Mouse (Mus musculus) heart, embryonic 11.5 days (tissue): ENCODE data around the gene Pfkfb2. TPM values are rescaled to one million over a fixed set of nuclear protein-coding genes. Genes with fewer than 3 reads are reported as not detected.

Experiments used
- ATAC-seq: fragments of 200-750 bp; cut with Nextera tagmentation; replicated peaks from 2 replicates; pipeline ENCODE4 v1.8.0; 2017; ENCODE audit warnings: moderate library complexity; ENCODE audit not compliant: insufficient number of reproducible peaks, low FRiP score, low TSS enrichment
- H3K27ac ChIP-seq: fragments of 300-500 bp; sonication (generic); 2 replicates; pipeline ENCODE4 v1.5.1; 2014; ENCODE audit warnings: mild to moderate bottlenecking, low read depth, low read length
- H3K27me3 ChIP-seq: fragments of 300-500 bp; sonication (generic); 2 replicates; pipeline ENCODE4 v1.6.1; 2014; ENCODE audit warnings: mild to moderate bottlenecking, low read length, mixed read lengths; ENCODE audit not compliant: control insufficient read depth, insufficient read depth
- H3K36me3 ChIP-seq: fragments of 300-500 bp; sonication (generic); 2 replicates; pipeline ENCODE4 v1.6.1; 2014; ENCODE audit warnings: mild to moderate bottlenecking, low read length, moderate library complexity, mixed read lengths; ENCODE audit not compliant: control insufficient read depth, insufficient read depth
- H3K4me1 ChIP-seq: fragments of 300-500 bp; sonication (generic); 2 replicates; pipeline ENCODE4 v1.6.1; 2014; ENCODE audit warnings: low read length; ENCODE audit not compliant: control insufficient read depth, insufficient read depth
- H3K4me2 ChIP-seq: fragments of 300-500 bp; sonication (generic); 2 replicates; pipeline ENCODE4 v1.6.1; 2014; ENCODE audit warnings: mild to moderate bottlenecking, moderate library complexity
- H3K4me3 ChIP-seq: fragments of 300-500 bp; sonication (generic); 2 replicates; pipeline ENCODE4 v1.5.1; 2014; ENCODE audit warnings: low read depth, low read length
- H3K9ac ChIP-seq: fragments of 300-500 bp; sonication (generic); 2 replicates; pipeline ENCODE4 v1.6.1; 2014; ENCODE audit warnings: mild to moderate bottlenecking, low read depth, low read length, moderate library complexity
- H3K9me3 ChIP-seq: fragments of 300-500 bp; sonication (generic); replicated peaks from 2 replicates; pipeline ENCODE4 v1.6.1; 2016; ENCODE audit warnings: low read length; ENCODE audit not compliant: control insufficient read depth
- WGBS: fragments of 180-500 bp; shearing (Covaris S2); extraction: QIAGEN DNeasy Blood & Tissue Kit; methylation state at CpG from one replicate; pipeline ENCODE4 v1.1.7; 2014; ENCODE audit not compliant: insufficient replicate concordance; 5-methylcytosine and 5-hydroxymethylcytosine counted together
- polyA plus RNA-seq: library from polyadenylated mRNA; unstranded; fragments of >200 nt; fragmentation: Nextera tagmentation; extraction: Ambion mirVana; gene quantifications from 2 replicates; pipeline ENCODE4 v1.2.1, GENCODE M21; 2014

The Pfkfb2 gene
- 4.8 and 5.4 TPM in 2 replicates for polyA plus RNA-seq

- no peak within 1 kb of the TSS for H3K4me3 ChIP-seq
- H3K4me2 ChIP-seq: no peak within 1 kb of the TSS
- H3K27me3 ChIP-seq: no peaks in the 10 kb centered on the region
- H3K9me3 ChIP-seq: no peaks in the 10 kb centered on the region
- H3K27ac ChIP-seq: no peak within 1 kb of the TSS
- peaks cover 13% of the 10 kb centered on the region; the same call in 1 of the 2 replicates for H3K4me1 ChIP-seq
- 68% methylated on average over 2 of the region's 2 CpGs for WGBS
- H3K9ac ChIP-seq: no peak within 1 kb of the TSS
- no peaks in the 10 kb centered on the region for H3K36me3 ChIP-seq
- ATAC-seq: no peak
Observed at GRCm38 (mm10) chr1:130729153-130729552, at the start of gene Pfkfb2. Gene Pfkfb2 (minus strand): TSS chr1:130729253.

- Histone ChIP-seq H3K4me1 (no peaks in the 10 kb centered on the region), H3K4me2 (no peak overlapping the region), H3K9me3 (no peaks in the 10 kb centered on the region), H3K27ac (no peak overlapping the region), H3K4me3 (no peak overlapping the region), H3K27me3 (no peaks in the 10 kb centered on the region), H3K9ac (no peak overlapping the region), H3K36me3 (no peaks in the 10 kb centered on the region)
- 61% methylated on average over 1 of the region's 1 CpGs for WGBS
- no peak for ATAC-seq
Observed at GRCm38 (mm10) chr1:130776645-130777044, 47.6 kb upstream of the Pfkfb2 start.

GRCm38 (mm10) chr1:130775691-130776331, 46.8 kb upstream of the Pfkfb2 start:
- H3K9ac ChIP-seq: no peak overlapping the region
- H3K4me3 ChIP-seq: no peak overlapping the region
- ATAC-seq: no peak
- H3K4me1 ChIP-seq: no peaks in the 10 kb centered on the region
- no peak overlapping the region for H3K4me2 ChIP-seq
- H3K9me3 ChIP-seq: no peaks in the 10 kb centered on the region
- 69% methylated on average over 7 of the region's 7 CpGs for WGBS
- H3K27ac ChIP-seq: no peak overlapping the region
- H3K27me3 ChIP-seq: no peaks in the 10 kb centered on the region
- H3K36me3 ChIP-seq: no peaks in the 10 kb centered on the region

GRCm38 (mm10) chr1:130775234-130775633, 46.2 kb upstream of the Pfkfb2 start:
- Histone ChIP-seq H3K27me3 (no peaks in the 10 kb centered on the region), H3K9ac (no peak overlapping the region), H3K27ac (no peak overlapping the region), H3K4me3 (no peak overlapping the region), H3K9me3 (no peaks in the 10 kb centered on the region), H3K4me2 (no peak overlapping the region), H3K4me1 (no peaks in the 10 kb centered on the region), H3K36me3 (no peaks in the 10 kb centered on the region)
- no peak for ATAC-seq
- 79% methylated on average over 2 of the region's 2 CpGs for WGBS

GRCm38 (mm10) chr1:130770981-130771494, 42.0 kb upstream of the Pfkfb2 start:
- H3K4me1 ChIP-seq: no peaks in the 10 kb centered on the region
- H3K4me2 ChIP-seq: no peak overlapping the region
- H3K9me3 ChIP-seq: no peaks in the 10 kb centered on the region
- no peak overlapping the region for H3K9ac ChIP-seq
- H3K36me3 ChIP-seq: no peaks in the 10 kb centered on the region
- 65% methylated on average over 3 of the region's 3 CpGs for WGBS
- no peak overlapping the region for H3K27ac ChIP-seq
- no peak for ATAC-seq
- H3K27me3 ChIP-seq: no peaks in the 10 kb centered on the region
- H3K4me3 ChIP-seq: no peak overlapping the region

- ATAC-seq: no peak
- WGBS: 89% methylated on average over 4 of the region's 4 CpGs
Observed at GRCm38 (mm10) chr1:130770487-130770886, 41.4 kb upstream of the Pfkfb2 start.

GRCm38 (mm10) chr1:130769925-130770324, 40.9 kb upstream of the Pfkfb2 start:
- no peak overlapping the region for H3K4me3 ChIP-seq
- no peaks in the 10 kb centered on the region for H3K4me1 ChIP-seq
- H3K36me3 ChIP-seq: no peaks in the 10 kb centered on the region
- H3K9ac ChIP-seq: no peak overlapping the region
- H3K27ac ChIP-seq: no peak overlapping the region
- H3K27me3 ChIP-seq: no peaks in the 10 kb centered on the region
- no peak for ATAC-seq
- 87% methylated on average over 2 of the region's 2 CpGs for WGBS
- H3K9me3 ChIP-seq: no peaks in the 10 kb centered on the region
- H3K4me2 ChIP-seq: no peak overlapping the region

More at GRCm38 (mm10) chr1:130770487-130770886, 41.4 kb upstream of the Pfkfb2 start:
- Histone ChIP-seq H3K27me3 (no peaks in the 10 kb centered on the region), H3K36me3 (no peaks in the 10 kb centered on the region), H3K4me2 (no peak overlapping the region), H3K9ac (no peak overlapping the region), H3K9me3 (no peaks in the 10 kb centered on the region), H3K27ac (no peak overlapping the region), H3K4me3 (no peak overlapping the region), H3K4me1 (no peaks in the 10 kb centered on the region)

GRCm38 (mm10) chr1:130767066-130767465, 38.0 kb upstream of the Pfkfb2 start:
- no peak overlapping the region for H3K9ac ChIP-seq
- no peak overlapping the region for H3K27ac ChIP-seq
- H3K4me1 ChIP-seq: no peaks in the 10 kb centered on the region
- 77% methylated on average over 5 of the region's 5 CpGs for WGBS
- H3K9me3 ChIP-seq: no peaks in the 10 kb centered on the region
- no peak overlapping the region for H3K4me3 ChIP-seq
- ATAC-seq: no peak
- H3K4me2 ChIP-seq: no peak overlapping the region
- H3K36me3 ChIP-seq: no peaks in the 10 kb centered on the region
- no peaks in the 10 kb centered on the region for H3K27me3 ChIP-seq

GRCm38 (mm10) chr1:130764027-130764461, 35.0 kb upstream of the Pfkfb2 start:
- Histone ChIP-seq H3K4me1 (peaks cover 5% of the 10 kb centered on the region; the same call in 1 of the 2 replicates), H3K9ac (no peak overlapping the region), H3K27me3 (no peaks in the 10 kb centered on the region), H3K9me3 (no peaks in the 10 kb centered on the region), H3K36me3 (no peaks in the 10 kb centered on the region), H3K27ac (no peak overlapping the region), H3K4me2 (no peak overlapping the region), H3K4me3 (no peak overlapping the region)
- WGBS: 82% methylated on average over 12 of the region's 12 CpGs
- ATAC-seq: no peak
